In the genomic region with DNA sequence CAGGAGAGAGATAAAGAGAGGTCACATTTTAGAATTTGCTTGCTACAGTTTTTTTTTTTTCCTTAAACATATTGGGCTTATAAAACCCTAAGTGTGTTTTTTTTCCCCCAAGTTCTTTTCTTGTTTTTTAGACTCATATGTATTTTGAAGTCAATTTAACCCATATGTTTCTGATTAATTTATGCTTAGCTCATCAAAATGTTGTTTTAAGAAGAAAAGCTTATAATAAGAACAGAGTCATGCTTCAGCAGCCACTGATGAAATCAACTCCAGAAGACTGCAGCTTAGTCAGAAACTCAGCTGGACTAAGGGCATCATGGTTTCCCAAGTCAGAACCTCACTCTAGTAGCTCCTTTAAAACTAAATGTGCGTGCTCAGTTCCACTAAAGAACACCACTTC, we compare ENCODE assay signal across 16 mouse cellular contexts.
"Had no signal": no experiment of that assay in that cellular context is flagged by ENCODE, and none has a peak within 500 bp of the region (broad histone marks: within the 10 kb centered on the region; RNA-seq: fewer than 3 reads in every experiment).

No protein-coding gene starts in this region.

- H3K9me3 ChIP-seq: lung, embryonic 15.5 days; megakaryocyte, embryonic 14.5 days; midbrain, embryonic 13.5 days; midbrain, embryonic 15.5 days; neural tube, embryonic 12.5 days; stomach, embryonic 15.5 days had no signal

- H3K4me2 ChIP-seq: lung, embryonic 15.5 days; midbrain, embryonic 11.5 days; midbrain, embryonic 13.5 days; midbrain, embryonic 15.5 days; neural tube, embryonic 12.5 days; stomach, embryonic 15.5 days had no signal

- DNase-seq: lung, adult 2 months; lung, postnatal 14 days; lung, postnatal 36 days; right cerebral cortex, postnatal 14 days; thymus, adult 2 months; thymus, postnatal 36 days had no signal

- H3K27ac ChIP-seq: lung, embryonic 15.5 days; macrophage; midbrain, embryonic 13.5 days; midbrain, embryonic 15.5 days; neural tube, embryonic 12.5 days; stomach, embryonic 15.5 days; stomach, postnatal 0 days had no signal

- H3K4me1 ChIP-seq: megakaryocyte, embryonic 14.5 days; midbrain, embryonic 13.5 days; midbrain, embryonic 15.5 days; neural tube, embryonic 12.5 days; stomach, embryonic 15.5 days had no signal

- H3K27me3 ChIP-seq: lung, embryonic 15.5 days; megakaryocyte, embryonic 14.5 days; midbrain, embryonic 13.5 days; midbrain, embryonic 15.5 days; neural tube, embryonic 12.5 days; stomach, embryonic 15.5 days had no signal

- H3K9ac ChIP-seq: lung, embryonic 15.5 days; midbrain, embryonic 13.5 days; midbrain, embryonic 15.5 days; neural tube, embryonic 12.5 days; stomach, embryonic 15.5 days had no signal

- H3K4me3 ChIP-seq: lung, embryonic 15.5 days; megakaryocyte, embryonic 14.5 days; midbrain, embryonic 13.5 days; midbrain, embryonic 15.5 days; neural tube, embryonic 12.5 days; stomach, embryonic 15.5 days had no signal

- H3K36me3 ChIP-seq: lung, embryonic 15.5 days; midbrain, embryonic 13.5 days; midbrain, embryonic 15.5 days; neural tube, embryonic 12.5 days; stomach, embryonic 15.5 days had no signal

- ATAC-seq: lung, postnatal 0 days; midbrain, embryonic 13.5 days; midbrain, embryonic 15.5 days had no signal
